Mouse (Mus musculus) lung, adult 2 months (tissue): ENCODE measurements at regions not wholly inside any gene's neighbourhood (a gene's known extent, or its start where the extent isn't known, plus 50 kb on each side); places are given as distances from the start of the nearest gene placed in this dataset.

Experiments
- DNase-seq: peaks from one replicate; pipeline ENCODE4 v3.0.0; 2022
- H3K4me1 ChIP-seq: fragments of 200-500 bp; 2 replicates; pipeline ENCODE4 v1.6.1; 2011; ENCODE audit warnings: low read length; ENCODE audit not compliant: control insufficient read depth, insufficient read depth
- H3K4me3 ChIP-seq: fragments of 200-500 bp; replicated peaks from 2 replicates; pipeline ENCODE3; 2011; ENCODE audit warnings: low read depth, mild to moderate bottlenecking, control low read depth, low read length; ENCODE audit errors: extremely low read depth
- CTCF ChIP-seq: fragments of 200-500 bp; IDR thresholded peaks from 2 replicates; pipeline ENCODE4 v1.5.1; 2011; ENCODE audit warnings: mild to moderate bottlenecking, low read length, control low read depth; ENCODE audit not compliant: insufficient read depth
- POLR2A ChIP-seq: fragments of 200-500 bp; IDR thresholded peaks from 2 replicates; pipeline ENCODE4 v1.6.1; 2011; ENCODE audit warnings: low read depth, mild to moderate bottlenecking, control low read depth, low read length, borderline replicate concordance; ENCODE audit errors: extremely low read depth
- WGBS: fragments of 180-500 bp; shearing (Covaris S2); methylation state at CpG from one replicate; pipeline ENCODE4 v1.1.7; 2018; 5-methylcytosine and 5-hydroxymethylcytosine counted together

- H3K4me1 ChIP-seq = no peaks in the 10 kb centered on the region
- DNase-seq = no peak
- no peak for TF ChIP-seq POLR2A
- no peak for TF ChIP-seq CTCF
- no peak overlapping the region for H3K4me3 ChIP-seq
- 58% methylated on average over 1 of the region's 1 CpGs for WGBS
Observed at GRCm38 (mm10) chr12:96226446-96226845, 534.4 kb downstream of the Flrt2 start.

GRCm38 (mm10) chr12:96228714-96229113, 536.7 kb downstream of the Flrt2 start:
- 84% methylated on average over 3 of the region's 3 CpGs for WGBS
- no peak for TF ChIP-seq POLR2A
- no peak for TF ChIP-seq CTCF
- Histone ChIP-seq H3K4me3 (no peak overlapping the region), H3K4me1 (no peaks in the 10 kb centered on the region)
- DNase-seq = no peak

GRCm38 (mm10) chr12:96235510-96235909, 543.5 kb downstream of the Flrt2 start:
- Histone ChIP-seq H3K4me3 (no peak overlapping the region), H3K4me1 (no peaks in the 10 kb centered on the region)
- TF ChIP-seq CTCF (no peak), POLR2A (no peak)
- WGBS = 79% methylated on average over 1 of the region's 1 CpGs
- no peak for DNase-seq

- TF ChIP-seq CTCF (no peak), POLR2A (no peak)
- Histone ChIP-seq H3K4me1 (no peaks in the 10 kb centered on the region), H3K4me3 (no peak overlapping the region)
- no peak for DNase-seq
- WGBS = 51% methylated on average over 3 of the region's 3 CpGs
Observed at GRCm38 (mm10) chr12:96235996-96236525, 544.0 kb downstream of the Flrt2 start.

- WGBS = 24% methylated on average over 2 of the region's 2 CpGs
- Histone ChIP-seq H3K4me3 (no peak overlapping the region), H3K4me1 (no peaks in the 10 kb centered on the region)
- TF ChIP-seq POLR2A (no peak), CTCF (no peak)
- no peak for DNase-seq
Observed at GRCm38 (mm10) chr12:96239642-96240041, 547.6 kb downstream of the Flrt2 start.

GRCm38 (mm10) chr12:96261978-96262377, 570.0 kb downstream of the Flrt2 start:
- no peak for DNase-seq
- Histone ChIP-seq H3K4me1 (no peaks in the 10 kb centered on the region), H3K4me3 (no peak overlapping the region)
- WGBS = 37% methylated on average over 4 of the region's 4 CpGs
- TF ChIP-seq CTCF (no peak), POLR2A (no peak)

- no peak overlapping the region for H3K4me3 ChIP-seq
- no peak for DNase-seq
- TF ChIP-seq CTCF (no peak), POLR2A (no peak)
- no peaks in the 10 kb centered on the region for H3K4me1 ChIP-seq
Observed at GRCm38 (mm10) chr12:96275894-96276293, 583.9 kb downstream of the Flrt2 start.

- H3K4me1 ChIP-seq = no peaks in the 10 kb centered on the region
- WGBS = 0% methylated on average over 2 of the region's 2 CpGs
Observed at GRCm38 (mm10) chr12:96311137-96311536, 619.1 kb downstream of the Flrt2 start.

GRCm38 (mm10) chr12:96323061-96323786, 631.2 kb downstream of the Flrt2 start:
- no peak for DNase-seq
- WGBS = 64% methylated on average over 10 of the region's 10 CpGs
- no peaks in the 10 kb centered on the region for H3K4me1 ChIP-seq
- no peak overlapping the region for H3K4me3 ChIP-seq
- no peak for TF ChIP-seq POLR2A
- no peak for TF ChIP-seq CTCF

More at GRCm38 (mm10) chr12:96311137-96311536, 619.1 kb downstream of the Flrt2 start:
- no peak for DNase-seq
- no peak overlapping the region for H3K4me3 ChIP-seq
- TF ChIP-seq POLR2A = no peak
- peak; percentile 35 for TF ChIP-seq CTCF

GRCm38 (mm10) chr12:96351143-96351542, 659.1 kb downstream of the Flrt2 start:
- Histone ChIP-seq H3K4me3 (no peak overlapping the region), H3K4me1 (no peaks in the 10 kb centered on the region)
- TF ChIP-seq POLR2A (no peak), CTCF (no peak)
- DNase-seq = no peak
- WGBS = 75% methylated on average over 3 of the region's 3 CpGs
